In the genomic region with DNA sequence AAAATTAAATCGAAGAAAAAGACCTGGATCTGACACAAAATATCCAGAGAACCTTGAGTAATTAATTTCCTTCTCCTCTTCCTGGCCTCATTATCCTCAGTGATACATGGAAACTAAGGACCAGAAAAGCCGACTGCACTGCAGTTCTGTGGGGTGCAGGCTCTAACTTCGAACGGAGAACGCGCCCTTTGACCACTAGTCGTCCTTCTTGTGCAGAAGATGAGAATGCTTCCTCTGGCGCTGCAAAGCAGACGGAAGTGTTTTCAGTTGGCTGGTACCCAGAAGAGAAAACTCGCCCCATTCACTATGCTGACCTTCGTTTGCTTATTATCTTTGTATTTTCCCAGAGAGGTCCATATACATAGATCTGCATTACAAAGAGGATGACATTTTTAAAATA, we compare ENCODE assay signal across 8 mouse cellular contexts.
DNase-seq lines count a peak whose midpoint lies in the region; ATAC-seq lines count a peak whose summit lies in the region.

No protein-coding gene starts in this region.

- peaks cover 20% of the 10 kb centered on the region for H3K4me1 ChIP-seq in forebrain, embryonic 15.5 days
- no peaks in the 10 kb centered on the region for H3K4me1 ChIP-seq in hindbrain, embryonic 13.5 days (replicated peaks)

- H3K27me3 ChIP-seq in forebrain, embryonic 15.5 days, result no peaks in the 10 kb centered on the region
- H3K27me3 ChIP-seq in hindbrain, embryonic 13.5 days, result no peaks in the 10 kb centered on the region

- no peak overlapping the region for H3K4me2 ChIP-seq in forebrain, embryonic 15.5 days (replicated peaks)
- H3K4me2 ChIP-seq in hindbrain, embryonic 13.5 days, result no peak overlapping the region

- 6% methylated on average over 11 of the region's 11 CpGs for WGBS in forebrain, embryonic 15.5 days
- 11% methylated on average over 11 of the region's 11 CpGs for WGBS in hindbrain, embryonic 13.5 days

- no peaks in the 10 kb centered on the region for H3K36me3 ChIP-seq in forebrain, embryonic 15.5 days
- no peaks in the 10 kb centered on the region for H3K36me3 ChIP-seq in hindbrain, embryonic 13.5 days

- peak; percentile 64 for ATAC-seq in forebrain, embryonic 15.5 days (replicated peaks)
- ATAC-seq in hindbrain, embryonic 13.5 days (ENCODE audit: low FRiP score), result peak; percentile 45; the same call in 1 of the 2 replicates
- peak; percentile 74 for ATAC-seq in megakaryocyte-erythroid progenitor cell, adult 5-6 weeks (replicated peaks; ENCODE audit: low FRiP score, low TSS enrichment, poor library complexity, severe bottlenecking)

- no peak overlapping the region for H3K4me3 ChIP-seq in forebrain, embryonic 15.5 days
- no peak overlapping the region for H3K4me3 ChIP-seq in hindbrain, embryonic 13.5 days

- peak; percentile 65 for DNase-seq in ES-CJ7 (ENCODE audit: low read depth, low spot score)
- peak; percentile 70 to 74 for DNase-seq in adrenal gland, postnatal 36 days
- DNase-seq in layer of hippocampus, adult 9-11 months, result peak; percentile 37
- peak; percentile 70 to 71 for DNase-seq in right cerebral cortex, adult 2 months (ENCODE audit: low spot score in 2 of 2)
- DNase-seq in T-cell, adult 2 months (ENCODE audit: low spot score), result no peak

- H3K9ac ChIP-seq in forebrain, embryonic 15.5 days (replicated peaks), result no peak overlapping the region
- H3K9ac ChIP-seq in hindbrain, embryonic 13.5 days, result no peak overlapping the region

- no peaks in the 10 kb centered on the region for H3K9me3 ChIP-seq in forebrain, embryonic 15.5 days
- no peaks in the 10 kb centered on the region for H3K9me3 ChIP-seq in hindbrain, embryonic 13.5 days

- H3K27ac ChIP-seq in forebrain, embryonic 15.5 days (replicated peaks), result no peak overlapping the region
- H3K27ac ChIP-seq in hindbrain, embryonic 13.5 days, result no peak overlapping the region
